Mouse (Mus musculus): Measurements from ENCODE around the gene Myo16.

Gene Myo16

GRCm38 (mm10) chr8:10598889-10599288 is 445.2 kb downstream of the Myo16 start:
- no peak for DNase-seq (ENCODE audit: extremely low read depth, low read depth, low spot score)

GRCm38 (mm10) chr8:10606028-10606815 is 452.5 kb downstream of the Myo16 start:
- no peak for DNase-seq (ENCODE audit: extremely low read depth, low read depth, low spot score)

GRCm38 (mm10) chr8:10606816-10607209 is 453.1 kb downstream of the Myo16 start:
- no peak for DNase-seq (ENCODE audit: extremely low read depth, low read depth, low spot score)

GRCm38 (mm10) chr8:10611636-10612035 is 457.9 kb downstream of the Myo16 start:
- DNase-seq (ENCODE audit: extremely low read depth, low read depth, low spot score), result no peak

- DNase-seq (ENCODE audit: extremely low read depth, low read depth, low spot score), result no peak
Observed at GRCm38 (mm10) chr8:10613371-10613770, 459.7 kb downstream of the Myo16 start.

GRCm38 (mm10) chr8:10619689-10620088 is 466.0 kb downstream of the Myo16 start:
- DNase-seq (ENCODE audit: extremely low read depth, low read depth, low spot score), result no peak

GRCm38 (mm10) chr8:10625262-10625661 is 471.6 kb downstream of the Myo16 start:
- no peak for DNase-seq (ENCODE audit: extremely low read depth, low read depth, low spot score)

- DNase-seq (ENCODE audit: extremely low read depth, low read depth, low spot score), result no peak
Observed at GRCm38 (mm10) chr8:10628725-10629124, 475.0 kb downstream of the Myo16 start.

- DNase-seq (ENCODE audit: extremely low read depth, low read depth, low spot score), result no peak
Observed at GRCm38 (mm10) chr8:10629862-10630261, 476.2 kb downstream of the Myo16 start.

- DNase-seq (ENCODE audit: extremely low read depth, low read depth, low spot score), result no peak
Observed at GRCm38 (mm10) chr8:10631006-10631405, 477.3 kb downstream of the Myo16 start.

GRCm38 (mm10) chr8:10632603-10633002 is 478.9 kb downstream of the Myo16 start:
- no peak for DNase-seq (ENCODE audit: extremely low read depth, low read depth, low spot score)

GRCm38 (mm10) chr8:10633360-10634140 is 479.8 kb downstream of the Myo16 start:
- DNase-seq (ENCODE audit: extremely low read depth, low read depth, low spot score), result no peak

GRCm38 (mm10) chr8:10634421-10634820 is 480.7 kb downstream of the Myo16 start:
- DNase-seq (ENCODE audit: extremely low read depth, low read depth, low spot score), result no peak

- DNase-seq (ENCODE audit: extremely low read depth, low read depth, low spot score), result no peak
Observed at GRCm38 (mm10) chr8:10638871-10639270, 485.2 kb downstream of the Myo16 start.

- DNase-seq (ENCODE audit: extremely low read depth, low read depth, low spot score), result no peak
Observed at GRCm38 (mm10) chr8:10640176-10640810, 486.6 kb downstream of the Myo16 start.

GRCm38 (mm10) chr8:10640859-10641258 is 487.1 kb downstream of the Myo16 start:
- DNase-seq (ENCODE audit: extremely low read depth, low read depth, low spot score), result no peak

GRCm38 (mm10) chr8:10641343-10641742 is 487.6 kb downstream of the Myo16 start:
- no peak for DNase-seq (ENCODE audit: extremely low read depth, low read depth, low spot score)

- DNase-seq (ENCODE audit: extremely low read depth, low read depth, low spot score), result no peak
Observed at GRCm38 (mm10) chr8:10643244-10643643, 489.5 kb downstream of the Myo16 start.

GRCm38 (mm10) chr8:10644481-10644880 is 490.8 kb downstream of the Myo16 start:
- DNase-seq (ENCODE audit: extremely low read depth, low read depth, low spot score), result no peak

GRCm38 (mm10) chr8:10645740-10646139 is 492.0 kb downstream of the Myo16 start:
- DNase-seq (ENCODE audit: extremely low read depth, low read depth, low spot score), result no peak

- no peak for DNase-seq (ENCODE audit: extremely low read depth, low read depth, low spot score)
Observed at GRCm38 (mm10) chr8:10646485-10646884, 492.8 kb downstream of the Myo16 start.

Measured in fat pad, adult 2 months (tissue).